Mouse (Mus musculus) small intestine, adult 2 months (tissue): ENCODE measurements around the gene Gli2. TPM values are rescaled to one million over a fixed set of nuclear protein-coding genes. Genes with fewer than 3 reads are reported as not detected.

Source experiments
- H3K27ac ChIP-seq: fragments of 200-500 bp; 2 replicates; pipeline ENCODE4 v1.5.1; 2012; ENCODE audit warnings: low read depth, low read length, control low read depth, inconsistent platforms; ENCODE audit not compliant: insufficient read depth
- H3K27me3 ChIP-seq: fragments of 200-500 bp; 2 replicates; pipeline ENCODE4 v1.6.1; 2012; ENCODE audit warnings: mild to moderate bottlenecking, moderate library complexity, low read length, inconsistent platforms; ENCODE audit not compliant: control insufficient read depth, insufficient read depth
- H3K36me3 ChIP-seq: fragments of 200-500 bp; 2 replicates; pipeline ENCODE4 v1.6.1; 2012; ENCODE audit warnings: mild to moderate bottlenecking, low read length, control low read depth, inconsistent platforms; ENCODE audit not compliant: control insufficient read depth, insufficient read depth
- H3K4me1 ChIP-seq: fragments of 200-500 bp; 2 replicates; pipeline ENCODE4 v1.6.1; 2012; ENCODE audit warnings: low read length, inconsistent platforms, mixed read lengths; ENCODE audit not compliant: control insufficient read depth, insufficient read depth, insufficient read length
- H3K4me3 ChIP-seq: fragments of 200-500 bp; 2 replicates; pipeline ENCODE4 v1.5.1; 2012; ENCODE audit warnings: low read depth, mild to moderate bottlenecking, control low read depth, inconsistent platforms, low read length, moderate library complexity
- CTCF ChIP-seq: fragments of 200-500 bp; IDR thresholded peaks from 2 replicates; pipeline ENCODE4 v1.5.1; 2012; ENCODE audit warnings: low read depth, mild to moderate bottlenecking, control low read depth, inconsistent platforms, low read length, moderate library complexity, mixed read lengths; ENCODE audit not compliant: insufficient replicate concordance, insufficient read length; ENCODE audit errors: extremely low read depth
- POLR2A ChIP-seq: fragments of 200-500 bp; IDR thresholded peaks from 2 replicates; pipeline ENCODE4 v1.6.1; 2012; ENCODE audit warnings: low read depth, mild to moderate bottlenecking, control low read depth, inconsistent platforms, low read length, moderate library complexity
- WGBS: fragments of 180-500 bp; shearing (Covaris S2); methylation state at CpG from one replicate; pipeline ENCODE4 v1.1.7; 2018; 5-methylcytosine and 5-hydroxymethylcytosine counted together
- polyA plus RNA-seq: library from polyadenylated mRNA; depleted of rRNA; stranded (reverse); fragments of >200 nt; gene quantifications from 2 replicates; pipeline ENCODE4 v1.2.3, GENCODE M21; 2012

Gli2 gene
- polyA plus RNA-seq, 1 experiment = 4.7 TPM

DNA sequence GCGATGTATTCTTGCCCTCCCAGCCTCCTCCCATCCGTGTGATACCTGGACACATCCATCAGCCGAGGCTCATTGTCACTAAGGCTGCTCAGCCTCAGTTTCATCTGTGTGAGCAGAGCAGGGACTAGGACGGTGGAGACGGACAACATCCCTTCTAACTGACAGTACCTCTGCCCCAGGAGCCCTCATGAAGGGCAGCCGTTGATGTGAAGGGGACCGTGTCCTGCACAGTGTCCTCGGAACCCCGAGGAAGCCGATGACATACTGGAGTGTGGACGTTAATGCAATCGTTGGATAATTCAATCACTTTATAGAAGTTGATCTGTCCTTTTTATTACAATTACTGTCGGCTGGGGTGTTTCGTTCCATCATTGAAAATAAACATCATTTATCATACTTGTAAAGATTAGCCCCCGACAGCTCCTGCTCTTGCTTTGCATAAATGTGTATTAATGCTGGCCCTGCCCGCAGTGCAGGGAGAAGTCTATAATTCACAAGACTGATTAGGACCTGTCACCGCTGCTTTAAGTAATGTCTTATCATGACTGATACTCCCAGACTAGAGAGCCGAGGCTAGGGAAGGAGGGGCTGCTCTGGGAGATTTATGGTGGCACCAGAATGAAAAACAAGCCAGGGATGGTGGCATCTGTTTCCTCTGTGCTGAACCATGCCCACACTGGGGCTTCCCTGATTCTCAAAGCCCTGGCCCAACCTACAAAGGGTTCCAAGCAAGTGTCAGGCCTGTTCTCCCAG lies 257.8 kb downstream of the Gli2 start:
- no peaks in the 10 kb centered on the region for H3K27me3 ChIP-seq
- no peaks in the 10 kb centered on the region for H3K36me3 ChIP-seq
- H3K4me3 ChIP-seq = no peak overlapping the region
- no peak overlapping the region for H3K27ac ChIP-seq
- H3K4me1 ChIP-seq = no peaks in the 10 kb centered on the region
- 44% methylated on average over 18 of the region's 18 CpGs for WGBS
- TF ChIP-seq CTCF (no peak), POLR2A (no peak)

DNA sequence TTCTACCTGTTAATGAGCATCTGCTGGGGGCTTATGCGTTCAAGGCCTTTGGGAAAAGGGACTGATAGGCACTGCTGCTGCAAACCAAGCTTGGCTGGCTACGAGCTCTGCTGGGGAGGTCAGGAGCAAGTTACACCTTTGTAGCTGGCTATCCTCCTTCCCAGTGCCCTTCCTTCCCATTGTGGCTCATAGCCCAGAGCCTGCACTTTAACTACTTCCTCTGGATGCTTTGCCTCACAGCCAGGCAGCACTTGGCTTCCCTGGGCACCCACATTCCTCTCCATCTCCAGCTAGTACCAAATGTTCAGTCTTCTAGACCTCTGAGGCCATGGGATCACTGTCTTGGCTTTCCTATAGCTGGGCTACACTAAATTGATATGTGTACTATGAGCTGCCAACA lies 263.5 kb downstream of the Gli2 start:
- WGBS = 90% methylated on average over 2 of the region's 2 CpGs
- H3K4me3 ChIP-seq = no peak overlapping the region
- no peak for TF ChIP-seq POLR2A
- TF ChIP-seq CTCF = no peak
- H3K27me3 ChIP-seq = no peaks in the 10 kb centered on the region
- no peak overlapping the region for H3K27ac ChIP-seq
- no peaks in the 10 kb centered on the region for H3K4me1 ChIP-seq
- no peaks in the 10 kb centered on the region for H3K36me3 ChIP-seq

DNA sequence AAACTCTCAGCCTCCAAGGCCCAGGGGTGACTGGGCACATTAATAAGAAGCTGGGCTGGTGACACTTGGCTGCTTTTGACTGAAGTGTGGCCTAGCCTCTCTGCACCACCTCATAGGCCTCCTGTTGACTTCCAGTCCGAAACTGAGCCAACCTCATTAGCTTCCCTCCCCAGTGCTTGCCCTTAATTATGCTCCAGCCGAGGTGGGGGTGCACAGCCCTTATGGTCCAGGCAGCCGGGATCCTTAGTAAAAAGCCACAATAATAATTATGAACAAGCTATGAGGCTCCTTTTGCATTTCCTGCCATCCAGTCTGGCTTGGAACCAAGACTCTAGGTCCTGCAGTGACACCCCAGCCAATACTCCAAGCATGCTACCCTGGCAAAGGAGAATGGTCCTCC lies 264.0 kb downstream of the Gli2 start:
- H3K4me1 ChIP-seq = no peaks in the 10 kb centered on the region
- no peak overlapping the region for H3K27ac ChIP-seq
- no peaks in the 10 kb centered on the region for H3K27me3 ChIP-seq
- no peak overlapping the region for H3K4me3 ChIP-seq
- 81% methylated on average over 3 of the region's 3 CpGs for WGBS
- no peak for TF ChIP-seq POLR2A
- TF ChIP-seq CTCF = no peak
- no peaks in the 10 kb centered on the region for H3K36me3 ChIP-seq

DNA sequence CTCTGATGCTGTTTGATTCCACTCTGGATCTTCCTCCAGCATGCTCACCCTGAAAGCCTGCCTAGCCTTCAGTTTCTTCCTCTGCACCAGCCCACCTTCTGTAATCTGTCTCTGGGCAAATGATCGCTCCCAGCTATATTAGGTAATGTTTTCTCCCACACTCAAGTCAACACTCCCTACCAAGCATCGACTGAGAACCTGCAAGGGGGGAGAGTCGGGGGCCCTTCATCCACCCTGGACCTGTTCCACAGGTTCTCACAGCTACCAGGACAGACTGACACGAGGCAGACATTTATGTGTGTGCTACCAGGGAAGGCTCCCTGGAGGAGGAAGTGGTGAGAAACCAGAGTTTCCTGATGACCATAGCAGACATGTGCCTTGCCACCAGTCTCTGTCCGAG lies 264.6 kb downstream of the Gli2 start:
- TF ChIP-seq CTCF = no peak
- TF ChIP-seq POLR2A = no peak
- H3K4me1 ChIP-seq = no peaks in the 10 kb centered on the region
- no peaks in the 10 kb centered on the region for H3K36me3 ChIP-seq
- 22% methylated on average over 5 of the region's 5 CpGs for WGBS
- H3K27ac ChIP-seq = peak overlapping the region; percentile 28; the same call in 1 of the 2 replicates
- H3K27me3 ChIP-seq = no peaks in the 10 kb centered on the region
- no peak overlapping the region for H3K4me3 ChIP-seq

DNA sequence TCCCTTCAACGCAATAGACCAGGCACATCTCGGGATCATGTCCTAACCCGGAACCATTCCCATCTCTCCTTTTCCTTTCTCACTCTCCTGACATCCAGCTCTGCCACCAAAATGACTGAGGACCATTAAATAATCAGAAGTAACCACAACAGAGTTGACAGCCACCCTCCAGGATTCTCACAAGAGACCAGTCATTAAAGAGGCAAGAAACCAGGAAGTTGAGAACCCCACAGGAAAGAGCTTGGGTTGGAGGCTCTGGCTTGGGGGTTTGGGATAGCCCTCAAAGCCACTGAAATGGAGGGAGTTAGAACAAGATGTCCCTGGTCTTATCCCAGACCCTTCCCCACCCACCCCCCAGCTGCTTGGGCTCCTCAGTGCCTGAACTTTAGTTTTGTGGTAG lies 265.9 kb downstream of the Gli2 start:
- no peak for TF ChIP-seq POLR2A
- no peak for TF ChIP-seq CTCF
- H3K4me3 ChIP-seq = no peak overlapping the region
- WGBS = 75% methylated on average over 3 of the region's 3 CpGs
- H3K27me3 ChIP-seq = no peaks in the 10 kb centered on the region
- H3K27ac ChIP-seq = no peak overlapping the region
- H3K4me1 ChIP-seq = no peaks in the 10 kb centered on the region
- H3K36me3 ChIP-seq = no peaks in the 10 kb centered on the region
